Mouse (Mus musculus) left cerebral cortex, postnatal 4 days (tissue): ENCODE data around the gene Spire2. TPM values are rescaled to one million over a fixed set of nuclear protein-coding genes. Genes with fewer than 3 reads are reported as not detected.
"Not testable (repeated sequence)": the region's sequence is repeated elsewhere in the genome, so short reads cannot be mapped to it uniquely, and the experiment has no call there.

Experiments used
- DNase-seq: peaks from one replicate; pipeline ENCODE4 v3.0.0-alpha.2; 2022
- intact Hi-C: fragments of 180-260 bp; cut with DNase I; formaldehyde crosslinking; loops from one replicate; pipeline ENCODE4 v1.15.1; 2025
- total RNA-seq, 2 experiments: library from RNA; stranded (reverse); gene quantifications; 2 replicates each; pipeline ENCODE4 v1.2.3; 2021

Spire2 gene
- total RNA-seq = 10 to 100 TPM; 25.4 to 27.0 TPM

DNA sequence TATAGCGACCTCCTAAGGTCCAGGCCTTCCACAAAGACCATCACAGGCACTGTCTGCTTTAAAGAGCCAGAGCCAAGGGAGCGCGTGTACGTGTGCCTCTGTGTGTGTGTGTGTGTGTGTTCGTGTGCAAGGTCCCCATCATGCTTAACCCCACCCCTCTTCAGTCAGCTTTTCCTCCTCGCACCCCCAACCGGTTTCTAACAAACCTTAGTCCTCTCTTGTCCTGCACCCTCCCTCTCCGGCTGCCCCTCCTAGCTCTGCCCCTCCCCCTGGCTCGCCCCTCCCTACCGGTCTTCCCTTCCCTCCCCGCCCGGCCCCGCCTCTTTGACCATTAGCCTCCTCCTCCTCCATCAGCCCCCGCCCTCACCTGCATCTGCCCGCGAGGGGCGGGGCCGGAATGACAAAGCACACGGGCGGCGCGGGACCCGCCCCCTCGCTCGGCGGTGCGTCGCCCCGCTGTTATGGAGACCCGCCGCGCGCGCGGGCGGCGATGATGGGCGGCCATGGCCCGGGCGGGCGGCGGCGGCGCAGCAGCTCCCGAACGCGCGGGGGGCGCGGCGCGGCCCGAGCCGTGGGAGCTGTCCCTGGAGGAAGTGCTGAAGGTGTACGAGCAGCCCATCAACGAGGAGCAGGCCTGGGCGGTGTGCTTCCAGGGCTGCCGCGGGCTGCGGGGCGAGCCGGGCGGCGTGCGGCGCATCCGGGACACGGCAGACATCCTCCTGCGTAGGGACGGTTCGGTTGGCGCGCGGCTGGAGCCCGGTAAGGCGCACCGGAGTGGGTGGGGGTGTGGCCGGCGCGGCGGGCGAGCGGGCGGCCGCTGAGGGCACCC lies at the start of gene Spire2:
Spire2 (plus strand) TSS at position 452 of the 829 bp plus-strand sequence.
- peak; percentile 93 for DNase-seq
- intact Hi-C loops = no loop called here

DNA sequence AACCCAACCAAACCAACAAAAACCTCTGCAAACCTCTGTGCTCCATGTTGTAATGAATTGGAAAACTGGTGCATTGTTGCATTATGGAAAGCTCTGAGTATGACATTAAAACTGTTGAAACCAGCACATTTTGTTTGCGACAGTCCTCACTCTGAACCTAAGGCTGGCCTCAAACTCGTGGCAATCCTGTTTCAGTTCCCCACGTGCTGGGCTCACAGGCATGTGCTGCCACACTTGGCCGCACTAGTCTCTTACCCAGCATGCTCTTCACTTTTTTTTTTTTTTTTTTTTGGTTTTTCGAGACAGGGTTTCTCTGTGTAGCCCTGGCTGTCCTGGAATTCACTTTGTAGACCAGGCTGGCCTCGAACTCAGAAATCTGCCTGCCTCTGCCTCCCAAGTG lies 49.5 kb upstream of the Spire2 start:
- intact Hi-C loops, DNase-seq: not testable (repeated sequence)

DNA sequence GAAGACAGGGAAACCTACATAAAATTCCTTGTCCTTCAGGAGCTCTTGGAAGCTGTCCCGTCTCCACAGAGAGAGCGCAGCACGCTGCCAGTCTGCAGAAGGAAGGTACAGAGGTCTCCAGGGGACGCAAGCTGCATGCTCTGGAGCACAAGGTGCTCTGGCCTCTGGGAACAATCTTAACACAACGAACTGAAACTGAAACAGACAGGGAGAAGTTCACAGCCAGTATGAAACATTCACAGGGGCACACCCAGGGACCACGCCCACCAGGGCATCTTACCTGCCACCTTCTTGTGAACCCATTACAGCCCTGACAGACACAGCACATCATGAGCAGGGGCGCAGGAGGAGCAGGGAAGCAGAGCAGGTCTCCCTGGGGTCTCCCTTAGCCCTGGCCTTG lies 48.5 kb upstream of the Spire2 start:
- no peak for DNase-seq
- intact Hi-C loops = no loop called here

DNA sequence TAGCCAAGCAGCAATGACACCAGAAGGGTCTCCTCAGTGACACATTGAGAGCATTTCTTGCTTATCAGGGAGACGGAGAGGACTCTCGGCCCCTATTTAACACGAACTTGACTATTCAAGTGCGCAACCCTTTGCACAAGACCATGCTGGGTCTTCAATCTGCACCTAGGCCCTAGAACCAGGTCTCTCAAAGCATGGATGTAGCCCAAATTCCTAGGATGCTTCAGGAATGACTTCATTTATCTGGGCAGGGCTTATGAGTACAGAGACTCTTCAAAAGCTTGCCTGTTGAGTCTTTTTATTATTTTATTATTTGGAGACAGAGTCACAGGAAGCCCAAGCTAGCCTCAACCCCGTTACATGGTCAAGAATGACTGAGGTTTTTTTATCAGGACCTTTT lies 48.0 kb upstream of the Spire2 start:
- DNase-seq = no peak
- intact Hi-C loops = no loop called here

DNA sequence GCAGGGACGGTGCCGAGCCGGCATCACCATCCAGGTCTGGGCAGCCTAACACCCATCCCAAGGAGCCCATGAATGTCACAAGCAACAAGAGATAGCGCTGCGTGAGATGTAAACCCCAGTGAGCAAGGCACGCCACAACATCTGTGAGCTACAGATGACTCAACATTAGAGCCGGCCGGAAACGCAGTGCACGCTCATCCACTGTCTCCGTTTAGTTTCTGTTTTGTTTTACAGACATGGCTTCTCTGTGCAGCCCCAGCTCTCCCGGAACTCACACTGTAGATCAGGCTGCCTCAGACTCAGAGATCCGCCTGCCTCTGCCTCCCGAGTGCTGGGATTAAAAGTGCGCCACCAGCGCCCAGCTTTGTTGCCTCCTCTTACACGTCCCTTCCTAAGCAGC lies 45.2 kb upstream of the Spire2 start:
- DNase-seq = no peak

DNA sequence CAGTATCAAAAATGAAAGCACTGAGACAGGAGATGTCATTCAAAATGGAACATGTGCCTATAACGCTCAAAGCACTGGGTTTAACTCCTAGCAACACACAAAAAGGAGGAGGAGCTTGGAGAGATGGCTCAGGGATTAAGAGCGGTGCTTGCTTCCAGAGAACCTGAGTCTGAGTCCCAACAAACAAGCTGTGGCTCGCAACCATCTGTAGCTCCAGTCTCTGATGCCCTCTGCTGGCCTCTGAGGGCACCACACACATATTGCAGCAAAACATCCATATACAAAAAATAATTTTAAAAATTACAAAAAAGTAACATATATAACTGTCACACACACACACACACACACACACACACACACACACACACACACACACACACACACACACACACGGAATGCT lies 42.3 kb upstream of the Spire2 start:
- intact Hi-C loops = no loop called here
- DNase-seq = peak; percentile 21

More for the DNA sequence above, 45.2 kb upstream of the Spire2 start:
- intact Hi-C loops = no loop called here

DNA sequence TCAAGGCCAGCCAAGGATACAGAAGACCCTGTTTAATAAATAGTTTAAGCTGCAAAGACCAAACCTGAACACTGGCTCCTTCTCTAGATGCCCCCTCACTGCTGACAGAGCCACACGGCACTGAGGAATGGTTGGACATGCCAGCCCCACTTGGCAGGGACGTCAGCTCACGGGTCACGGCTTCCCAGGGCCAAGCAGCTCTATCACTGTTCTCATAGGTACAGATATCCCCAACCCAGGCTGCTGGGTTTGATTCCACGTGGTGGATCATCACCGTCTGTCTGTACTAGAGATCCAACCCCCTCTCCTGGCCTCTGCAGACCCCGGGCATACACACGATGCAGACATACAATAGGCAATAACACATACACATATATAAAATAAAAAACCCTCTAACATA lies 41.8 kb upstream of the Spire2 start:
- DNase-seq = no peak
- intact Hi-C loops = no loop called here

DNA sequence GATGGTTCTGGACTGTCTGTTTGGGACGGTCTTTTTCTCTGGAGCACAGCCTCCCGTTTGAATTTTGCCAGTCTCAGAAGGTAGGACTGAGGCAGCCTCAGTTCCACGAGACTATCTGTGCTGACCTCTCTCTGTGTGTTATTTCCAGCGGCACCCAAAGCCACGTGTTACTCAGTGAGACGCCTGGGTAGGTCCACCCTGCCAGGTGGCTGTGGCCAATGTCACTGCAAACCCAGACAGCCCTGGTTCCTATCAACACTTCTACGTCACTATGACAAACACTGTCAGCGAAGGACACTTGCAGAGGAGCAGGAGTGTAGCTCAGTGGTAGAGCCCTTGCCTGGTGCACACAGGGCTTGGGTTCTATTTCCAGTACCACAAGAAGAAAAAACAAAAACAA lies 40.8 kb upstream of the Spire2 start:
- intact Hi-C loops = no loop called here
- DNase-seq = no peak

DNA sequence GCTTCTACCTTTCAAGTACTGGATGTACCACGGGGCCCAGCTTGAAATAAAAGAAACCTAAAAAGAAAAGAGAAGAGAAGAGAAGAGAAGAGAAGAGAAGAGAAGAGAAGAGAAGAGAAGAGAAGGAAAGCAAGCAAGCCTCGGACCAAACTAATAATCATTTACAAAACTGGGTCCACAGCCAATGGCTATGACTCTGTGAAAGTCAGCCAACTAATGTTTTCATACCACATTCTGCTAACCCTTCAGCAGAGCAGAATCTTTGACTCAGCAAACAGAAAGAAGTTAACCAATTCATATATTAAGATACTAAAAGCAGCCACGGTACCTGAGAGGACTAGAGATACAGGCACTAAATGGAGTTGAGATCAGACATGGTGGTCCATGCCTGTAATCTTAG lies 40.2 kb upstream of the Spire2 start:
- no peak for DNase-seq
- intact Hi-C loops = no loop called here

DNA sequence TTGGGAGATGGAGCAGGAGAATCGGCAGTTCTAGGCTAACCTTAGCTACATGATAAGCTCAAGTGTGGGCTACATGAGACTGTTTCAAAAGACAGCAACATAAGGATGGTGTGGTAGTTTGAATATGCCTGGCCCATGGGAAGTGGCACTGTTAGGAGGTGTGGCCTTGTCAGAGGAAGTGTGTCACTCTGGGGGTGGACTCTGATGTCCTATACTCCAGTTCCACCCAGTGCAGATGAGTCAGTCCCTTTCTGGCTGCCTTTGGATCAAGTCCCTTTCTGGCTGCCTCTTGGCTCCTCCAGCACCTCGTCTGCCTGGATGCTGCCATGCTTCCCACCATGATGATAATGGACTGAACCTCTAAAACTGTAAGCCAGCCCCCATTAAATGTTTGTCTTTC lies 39.7 kb upstream of the Spire2 start:
- intact Hi-C loops = no loop called here
- no peak for DNase-seq

DNA sequence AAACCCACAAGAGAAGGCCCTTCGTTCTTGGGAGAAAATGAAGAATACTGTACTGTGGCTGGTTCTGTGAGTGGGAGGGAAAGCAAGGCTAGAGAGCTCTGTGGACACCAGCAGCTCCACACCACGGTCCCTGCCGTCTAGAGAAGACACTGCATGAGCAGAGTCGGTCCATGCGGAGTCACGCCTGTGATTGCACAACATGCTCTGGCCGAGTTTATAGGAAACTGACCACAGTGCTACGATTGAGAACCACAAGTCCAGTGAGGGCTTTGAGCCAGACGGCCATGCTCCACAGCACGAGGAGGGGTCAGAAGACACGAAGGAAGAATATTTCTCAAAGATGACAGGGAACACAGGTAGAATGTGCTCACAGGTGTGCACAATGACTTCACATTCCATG lies 34.2 kb upstream of the Spire2 start:
- DNase-seq = no peak

DNA sequence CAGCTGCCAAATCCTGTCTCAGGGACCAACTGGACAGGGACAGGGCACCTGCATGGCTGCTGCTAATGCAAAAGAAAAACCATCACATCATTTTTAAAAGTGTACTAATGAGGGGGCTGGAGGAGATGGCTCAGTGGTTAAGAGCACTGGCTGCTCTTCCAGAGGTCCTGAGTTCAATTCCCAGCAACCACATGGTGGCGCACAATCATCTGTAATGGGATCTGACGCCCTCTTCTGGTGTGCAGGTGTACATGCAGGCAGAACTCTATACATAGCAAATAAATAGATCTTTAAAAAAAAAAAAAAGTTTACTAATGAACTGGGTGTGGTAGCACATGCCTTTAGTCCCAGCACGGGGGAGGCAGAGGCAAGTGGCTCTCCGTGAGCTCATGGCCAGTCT lies 23.8 kb upstream of the Spire2 start:
- DNase-seq = no peak
- intact Hi-C loops = no loop called here

More for the DNA sequence above, 34.2 kb upstream of the Spire2 start:
- intact Hi-C loops = no loop called here

DNA sequence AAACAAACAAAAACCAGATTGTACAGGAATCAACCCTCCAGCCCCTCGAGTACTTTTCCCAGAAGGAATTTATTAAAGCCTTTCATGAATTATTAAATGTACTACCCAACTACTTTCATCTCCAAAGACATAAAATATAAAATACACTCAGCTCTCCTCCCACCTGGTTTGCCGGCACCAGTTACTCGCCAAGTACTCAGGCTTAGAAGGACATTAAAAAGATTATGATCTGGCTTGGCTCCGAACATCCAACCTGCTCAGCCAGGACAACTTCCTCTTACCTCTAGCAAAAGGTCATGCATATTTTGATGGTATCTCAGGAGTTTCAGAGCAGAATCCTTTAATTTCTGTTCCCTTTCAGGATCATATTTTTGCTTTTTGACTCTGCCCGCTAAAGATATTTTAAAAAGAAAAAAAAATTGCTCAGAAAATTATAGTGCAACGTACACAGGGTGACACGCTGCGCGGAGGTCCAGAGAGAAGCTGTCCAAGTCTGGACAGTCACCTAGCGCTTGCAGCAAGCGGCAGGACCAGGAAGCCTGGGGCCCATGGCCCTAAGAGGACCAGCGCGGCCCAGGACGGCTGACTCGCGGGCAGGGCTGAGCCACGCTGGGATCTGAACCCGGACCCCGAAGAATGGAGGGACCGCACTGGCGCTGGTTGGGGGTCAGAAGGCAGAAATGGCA lies 14.6 kb upstream of the Spire2 start:
- DNase-seq = no peak
- intact Hi-C loops = no loop called here

DNA sequence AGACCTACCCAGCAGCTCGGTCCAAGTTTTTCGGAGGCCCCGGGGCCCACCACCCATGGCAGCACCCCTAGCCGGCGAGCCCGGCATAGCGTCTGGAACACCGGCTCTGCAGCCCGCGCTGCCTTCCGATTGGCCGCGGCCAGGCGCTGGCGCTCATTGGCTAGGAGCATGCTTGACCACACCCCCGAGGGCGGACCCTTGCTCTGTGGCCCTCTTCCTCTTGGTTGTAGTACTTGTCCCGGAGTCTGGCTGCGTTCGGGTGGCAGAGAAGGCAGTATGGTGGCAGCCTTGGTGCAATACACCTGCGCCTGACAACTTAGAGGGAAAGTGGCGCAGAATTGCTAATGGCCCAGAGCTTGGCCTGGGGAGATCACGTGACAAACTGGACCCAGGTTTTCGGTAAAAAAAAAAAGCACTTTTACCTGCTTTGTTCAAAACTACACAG lies 14.0 kb upstream of the Spire2 start, which contains the start of gene Fanca:
Fanca (minus strand) TSS at position 110 of the 445 bp plus-strand sequence.
- intact Hi-C loops = no loop called here
- DNase-seq = peak; percentile 96

DNA sequence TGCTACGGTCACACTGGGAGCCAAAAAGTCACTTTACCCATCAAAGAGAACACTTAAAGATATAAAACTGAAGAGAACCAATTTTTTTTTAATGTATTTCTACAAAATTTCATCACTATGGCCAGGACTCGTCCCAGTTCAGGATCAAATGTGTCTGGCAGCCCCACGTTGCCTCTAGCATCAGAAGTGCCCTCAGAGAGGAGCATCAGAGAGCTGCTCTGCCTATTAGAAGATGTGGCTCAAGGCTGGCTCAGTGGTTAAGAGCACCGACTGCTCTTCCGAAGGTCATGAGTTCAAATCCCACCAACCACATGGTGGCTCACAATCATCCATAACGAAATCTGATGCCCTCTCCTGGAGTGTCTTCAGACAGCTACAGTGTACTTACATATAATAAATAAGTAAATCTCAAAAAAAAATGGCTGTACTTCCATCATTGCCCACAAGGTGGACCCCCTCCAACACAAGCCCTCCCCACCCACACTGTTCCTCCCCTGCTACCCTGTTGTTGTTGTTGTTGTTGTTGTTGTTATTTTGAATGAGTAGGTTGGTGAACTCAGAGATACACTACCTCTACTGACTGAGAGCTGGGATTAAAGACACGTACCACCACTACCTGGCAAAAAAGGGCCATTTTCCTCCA lies 12.9 kb upstream of the Spire2 start:
- intact Hi-C loops = loop anchor here (5.0 kb wide), 1 partner anchor 43 kb away; no protein-coding TSS in a partner anchor
- peak; percentile 10 for DNase-seq

DNA sequence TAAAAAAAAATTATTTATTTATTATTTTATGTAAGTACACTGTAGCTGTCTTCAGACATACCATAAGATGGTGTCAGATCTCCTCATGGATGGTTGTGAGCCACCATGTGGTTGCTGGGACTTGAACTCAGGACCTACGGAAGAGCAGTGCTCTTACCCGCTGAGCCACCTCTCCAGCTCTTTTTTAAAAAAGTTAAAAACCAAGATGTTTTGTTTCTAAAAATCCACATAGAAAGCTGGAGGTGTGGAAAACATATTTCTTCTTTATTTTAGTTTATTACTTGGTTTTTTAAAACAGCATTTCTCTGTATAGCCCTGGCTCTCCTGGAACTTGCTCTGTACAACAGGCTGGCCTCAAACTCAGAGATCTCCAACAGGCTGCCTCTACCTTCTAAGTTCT lies 4.0 kb upstream of the Spire2 start:
- no peak for DNase-seq
- intact Hi-C loops = no loop called here

DNA sequence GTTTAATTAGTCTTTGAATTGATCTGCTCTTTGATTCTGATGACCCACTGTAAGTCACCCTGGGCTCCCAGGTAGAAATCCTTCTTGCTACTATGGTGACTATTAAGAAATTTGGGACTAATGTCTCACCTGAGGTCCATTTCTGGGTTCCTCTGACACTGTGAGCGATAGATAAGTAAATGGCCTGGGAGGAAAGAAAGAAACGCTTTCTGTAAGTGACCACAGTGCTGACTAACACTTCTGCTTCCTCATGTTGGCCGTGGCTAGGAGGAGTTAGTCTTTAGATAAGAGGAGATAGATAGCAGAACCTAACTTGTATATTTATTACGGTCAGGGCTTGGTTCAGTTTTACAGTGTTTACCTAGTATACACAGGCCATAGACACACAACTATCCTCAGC lies 3.2 kb upstream of the Spire2 start:
- DNase-seq = no peak
- intact Hi-C loops = no loop called here

DNA sequence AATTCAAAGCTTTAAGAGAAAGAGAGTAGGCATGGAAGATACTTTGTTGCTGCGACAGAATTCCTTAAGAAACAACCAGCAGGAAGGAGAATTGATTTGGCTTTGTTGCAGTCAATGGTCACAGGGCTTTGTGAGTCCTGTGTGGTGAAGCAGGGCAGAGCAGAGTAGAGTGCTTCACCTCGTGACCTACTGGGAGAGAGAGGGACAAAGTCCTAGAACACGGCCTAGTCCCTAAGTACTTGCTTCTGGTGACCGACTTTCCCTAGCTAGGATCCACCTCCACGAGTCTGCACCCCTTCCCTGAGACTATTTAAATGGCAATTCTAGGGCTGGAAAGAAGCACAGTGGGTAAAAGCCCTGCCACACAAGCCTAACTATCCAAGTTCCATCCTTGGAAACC lies 2.6 kb upstream of the Spire2 start:
- DNase-seq = no peak
- intact Hi-C loops = no loop called here

DNA sequence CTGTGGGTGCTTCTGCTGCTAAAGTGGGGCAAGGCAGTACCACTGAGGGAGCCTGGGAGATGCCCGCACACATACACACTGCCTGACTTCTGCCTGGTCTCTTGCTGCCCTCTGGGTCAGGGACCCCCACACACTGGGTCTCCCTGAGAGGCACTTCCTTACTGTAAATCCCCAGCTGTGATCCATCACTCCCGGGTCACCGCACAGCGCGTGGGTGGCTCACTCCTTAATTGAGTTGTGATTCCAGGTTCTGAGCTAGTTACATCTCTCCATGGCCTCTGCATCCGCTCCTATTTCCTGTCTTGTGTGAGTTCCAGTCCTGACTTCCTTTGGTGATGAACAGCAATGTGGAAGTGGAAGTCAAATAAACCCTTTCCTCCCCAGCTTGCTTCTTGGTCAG lies 1.8 kb upstream of the Spire2 start:
- intact Hi-C loops = no loop called here
- no peak for DNase-seq

DNA sequence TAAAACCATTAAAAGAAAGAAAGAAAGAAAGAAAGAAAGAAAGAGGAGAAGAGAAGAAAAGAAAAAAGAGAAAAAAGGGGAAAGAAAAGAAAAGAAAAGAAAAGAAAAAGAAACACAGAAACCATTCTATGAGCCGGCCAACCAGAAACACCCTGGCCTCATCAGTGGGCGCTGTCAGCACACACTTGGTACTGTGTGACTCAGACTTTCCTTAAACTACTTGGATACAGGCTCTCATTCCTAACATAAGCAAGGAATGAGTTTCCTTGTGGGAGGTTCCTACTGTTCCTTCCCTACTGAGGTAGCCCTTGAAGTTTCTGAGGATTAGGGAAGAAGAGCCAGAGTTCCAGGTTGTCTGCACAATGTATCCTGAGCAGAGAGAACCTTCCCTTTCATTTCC lies 1.2 kb upstream of the Spire2 start:
- intact Hi-C loops = no loop called here
- no peak for DNase-seq

DNA sequence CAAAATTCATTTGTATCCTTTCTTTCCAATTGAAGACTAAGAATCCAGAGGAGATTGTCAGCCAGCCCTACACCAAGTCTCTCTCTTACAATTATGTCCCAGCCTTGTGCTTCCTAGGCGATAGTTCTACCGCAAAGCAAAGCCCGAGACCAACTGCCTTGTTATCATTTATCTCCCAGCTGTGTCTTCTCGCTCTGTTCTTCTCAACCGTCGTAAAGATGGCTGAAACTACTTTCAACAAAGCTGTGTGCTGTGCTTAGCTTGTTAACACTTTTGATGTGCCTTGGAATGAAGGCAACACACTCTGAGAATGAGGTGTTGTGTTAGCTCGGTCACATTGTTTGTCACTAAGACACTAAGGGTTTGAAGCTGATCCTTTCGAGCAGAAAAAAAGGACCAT lies 703 bp upstream of the Spire2 start:
- DNase-seq = no peak
- intact Hi-C loops = no loop called here
